Mouse (Mus musculus): ENCODE results near the gene Gpr137c.

The Gpr137c gene

GRCm38 (mm10) chr14:45303939-45304338 is 84.4 kb downstream of the Gpr137c start:
- DNase-seq: peak; percentile 13

- DNase-seq: no peak
These were observed 84.9 kb downstream of the Gpr137c start for GRCm38 (mm10) chr14:45304389-45304788.

GRCm38 (mm10) chr14:45305852-45306251 is 86.3 kb downstream of the Gpr137c start:
- peak; percentile 63 for DNase-seq

GRCm38 (mm10) chr14:45307630-45308328 is 88.3 kb downstream of the Gpr137c start:
- peak; percentile 87 for DNase-seq

GRCm38 (mm10) chr14:45309646-45310045 is 90.1 kb downstream of the Gpr137c start:
- peak; percentile 89 for DNase-seq

- DNase-seq: peak; percentile 91
These were observed 90.6 kb downstream of the Gpr137c start for GRCm38 (mm10) chr14:45310101-45310500.

- no peak for DNase-seq
These were observed 97.4 kb downstream of the Gpr137c start for GRCm38 (mm10) chr14:45316927-45317326.

- DNase-seq: no peak
These were observed 98.4 kb downstream of the Gpr137c start for GRCm38 (mm10) chr14:45317921-45318411.

- DNase-seq: peak; percentile 99
These were observed 99.1 kb downstream of the Gpr137c start, which contains the start of gene Ero1l for GRCm38 (mm10) chr14:45318426-45319236. Gene Ero1l, minus strand, starts transcription at chr14:45318771.

GRCm38 (mm10) chr14:45319237-45319610 is 99.7 kb downstream of the Gpr137c start:
- DNase-seq: no peak

GRCm38 (mm10) chr14:45320111-45320510 is 100.6 kb downstream of the Gpr137c start:
- peak; percentile 64 for DNase-seq

- peak; percentile 4 for DNase-seq
These were observed 101.5 kb downstream of the Gpr137c start for GRCm38 (mm10) chr14:45321067-45321466.

GRCm38 (mm10) chr14:45321622-45322021 is 102.1 kb downstream of the Gpr137c start:
- DNase-seq: peak; percentile 19

- DNase-seq: peak; percentile 24
These were observed 102.9 kb downstream of the Gpr137c start for GRCm38 (mm10) chr14:45322450-45322849.

GRCm38 (mm10) chr14:45323320-45323719 is 103.8 kb downstream of the Gpr137c start:
- peak; percentile 82 for DNase-seq

- peak; percentile 83 for DNase-seq
These were observed 106.0 kb downstream of the Gpr137c start for GRCm38 (mm10) chr14:45325471-45325870.

GRCm38 (mm10) chr14:45328072-45328713 is 108.7 kb downstream of the Gpr137c start:
- peak; percentile 55 for DNase-seq

- no peak for DNase-seq
These were observed 109.6 kb downstream of the Gpr137c start for GRCm38 (mm10) chr14:45329018-45329588.

- peak; percentile 99 for DNase-seq
These were observed 110.2 kb downstream of the Gpr137c start, which contains the start of gene Psmc6 for GRCm38 (mm10) chr14:45329589-45330181. Gene Psmc6, plus strand, starts transcription at chr14:45329788.

Measured in heart, adult 11 months (tissue).